Mouse (Mus musculus): ENCODE measurements at regions not wholly inside any gene's neighbourhood (a gene's known extent, or its start where the extent isn't known, plus 50 kb on each side); places are given as distances from the start of the nearest gene placed in this dataset.

- no peak for DNase-seq (ENCODE audit: low read depth, low spot score)
Measured at GRCm38 (mm10) chr15:96773656-96774055, 74.1 kb upstream of the Slc38a2 start.

DNA sequence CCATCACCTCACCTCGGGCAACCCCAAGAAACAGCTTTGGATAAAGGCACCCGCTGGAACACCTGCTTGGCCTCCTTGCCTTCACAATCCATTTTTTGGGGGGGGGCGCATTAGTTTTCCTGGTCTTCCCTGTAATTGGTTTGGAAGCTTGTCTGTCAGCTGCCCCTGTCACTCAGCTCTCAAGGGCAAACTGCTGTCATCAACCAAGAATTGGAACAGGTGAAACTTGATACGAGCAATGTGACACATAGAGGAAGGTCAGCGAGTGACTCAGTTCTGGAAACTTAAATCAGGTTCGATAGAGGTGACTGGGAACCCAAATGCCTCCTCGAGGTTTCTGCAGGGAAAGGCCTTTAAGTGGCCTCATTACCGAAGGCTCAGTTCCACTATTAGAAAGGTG is 73.2 kb upstream of the Slc38a2 start:
- no peak for DNase-seq (ENCODE audit: low read depth, low spot score)

DNA sequence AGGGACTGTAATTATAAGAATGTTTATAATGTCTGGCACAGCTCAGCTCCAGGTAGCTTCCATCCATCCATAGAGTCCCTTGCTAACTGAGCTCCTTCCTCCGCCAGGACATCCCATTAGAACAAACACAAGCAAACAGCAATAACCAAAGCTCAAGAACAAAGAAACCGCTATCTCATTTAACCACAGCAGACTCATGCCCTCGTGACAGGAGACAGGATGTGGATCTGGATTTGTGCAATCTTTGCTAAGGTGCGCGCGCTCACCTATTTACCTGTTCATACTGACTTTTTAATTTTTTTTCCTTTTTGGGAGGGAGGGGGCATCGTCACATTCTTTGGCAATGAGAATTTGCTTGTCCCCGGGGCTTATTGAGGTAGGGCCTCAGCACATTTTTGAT is 71.3 kb upstream of the Slc38a2 start:
- no peak for DNase-seq (ENCODE audit: low read depth, low spot score)

- DNase-seq (ENCODE audit: low read depth, low spot score), result no peak
Measured at GRCm38 (mm10) chr15:96770299-96770698, 70.8 kb upstream of the Slc38a2 start.

DNA sequence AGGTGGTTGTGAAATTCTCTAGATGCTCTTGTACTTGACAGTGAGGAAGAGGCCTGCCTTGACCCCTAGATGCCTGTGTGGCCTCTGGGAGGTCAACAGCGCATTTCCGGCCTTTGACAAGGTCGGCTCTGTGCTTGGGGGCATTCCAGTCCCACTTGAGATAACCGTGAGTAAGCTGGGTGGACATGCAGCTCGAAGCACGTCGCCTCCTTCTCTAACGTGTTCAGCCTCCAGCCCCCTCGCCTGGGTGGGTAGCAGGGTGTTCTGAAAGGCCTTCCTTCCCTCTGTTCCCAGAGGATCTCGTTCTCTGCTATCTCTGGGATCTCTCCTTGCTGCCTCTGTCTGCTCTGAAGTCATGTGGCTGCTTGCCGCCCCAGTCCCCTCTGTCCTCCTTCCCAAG is 70.2 kb upstream of the Slc38a2 start:
- DNase-seq (ENCODE audit: low read depth, low spot score), result no peak

DNA sequence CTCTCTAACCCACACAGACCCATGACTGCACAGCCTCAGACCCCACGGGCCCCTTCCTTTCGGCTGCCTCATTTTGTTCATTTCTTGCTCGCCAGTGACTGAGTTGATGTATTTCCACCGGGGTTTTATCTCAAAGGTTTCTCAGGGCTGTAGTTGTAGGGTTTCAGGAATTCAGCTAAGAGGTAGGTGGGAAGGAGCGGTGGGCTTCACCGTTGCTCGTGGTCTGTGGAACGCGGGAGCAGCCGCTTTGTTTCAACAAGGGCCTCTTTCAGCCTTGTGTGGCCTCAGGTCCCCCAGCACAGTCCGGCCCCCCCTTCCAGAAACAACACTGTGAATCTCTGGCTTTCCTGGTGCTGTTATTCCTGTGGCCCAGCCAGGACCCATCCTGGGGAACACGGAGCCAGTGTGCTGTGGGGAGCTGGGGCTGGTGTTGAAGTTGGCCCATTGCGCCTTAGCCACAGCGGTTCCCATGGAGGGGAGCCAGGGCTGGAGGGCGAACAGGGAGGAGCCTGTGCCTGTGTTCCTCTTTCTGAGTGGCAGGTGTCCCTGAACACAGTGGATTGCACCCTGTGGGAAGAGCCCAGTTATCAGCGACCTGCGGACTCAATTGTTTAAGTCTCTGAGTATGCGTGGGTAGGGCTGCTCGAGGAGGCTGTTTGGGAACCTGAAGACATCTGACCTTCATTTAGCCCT is 68.9 kb upstream of the Slc38a2 start:
- DNase-seq (ENCODE audit: low read depth, low spot score), result peak; percentile 25

DNA sequence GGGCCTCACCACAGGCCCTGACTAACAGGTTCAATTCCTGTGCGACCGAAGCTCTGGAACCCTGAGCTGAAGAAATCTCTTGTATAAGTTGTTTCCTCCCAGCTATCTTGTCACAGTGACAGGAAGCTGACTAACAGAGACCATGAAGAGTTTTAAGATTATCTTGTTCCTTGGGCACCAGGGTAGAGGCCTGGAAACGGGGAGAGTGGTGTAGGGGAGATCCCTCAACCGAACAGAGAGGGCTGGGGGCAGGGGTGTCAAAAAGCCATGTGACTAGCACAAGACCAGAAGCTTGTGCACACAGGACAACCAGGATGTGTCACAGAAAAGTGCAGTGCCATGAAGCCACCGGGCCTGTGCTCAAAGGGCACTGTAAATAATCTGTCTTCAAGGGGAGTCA is 67.7 kb upstream of the Slc38a2 start:
- no peak for DNase-seq (ENCODE audit: low read depth, low spot score)

DNA sequence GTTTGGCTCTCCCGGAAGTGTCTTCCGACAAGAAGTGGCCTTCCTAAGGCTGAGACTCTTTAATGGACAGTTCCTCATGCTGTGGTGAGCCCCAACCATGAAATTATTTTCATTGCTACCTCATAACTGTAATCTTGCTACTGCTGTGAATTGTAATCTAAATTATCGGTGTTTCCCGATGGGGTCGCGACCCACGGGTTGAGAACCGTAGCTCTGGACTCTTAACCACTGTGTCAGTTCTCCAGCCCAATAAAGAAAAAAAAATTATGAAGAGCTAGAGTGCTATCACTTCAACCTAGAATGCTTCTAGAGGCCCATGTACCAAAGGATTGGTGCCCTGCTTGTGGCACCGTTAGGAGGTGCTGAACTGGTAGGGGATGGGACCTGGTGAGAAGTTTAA is 66.7 kb upstream of the Slc38a2 start:
- no peak for DNase-seq (ENCODE audit: low read depth, low spot score)

- no peak for DNase-seq (ENCODE audit: low read depth, low spot score)
Measured at GRCm38 (mm10) chr15:96763611-96764010, 64.1 kb upstream of the Slc38a2 start.

- no peak for DNase-seq (ENCODE audit: low read depth, low spot score)
Measured at GRCm38 (mm10) chr15:96759078-96759995, 59.8 kb upstream of the Slc38a2 start.

DNA sequence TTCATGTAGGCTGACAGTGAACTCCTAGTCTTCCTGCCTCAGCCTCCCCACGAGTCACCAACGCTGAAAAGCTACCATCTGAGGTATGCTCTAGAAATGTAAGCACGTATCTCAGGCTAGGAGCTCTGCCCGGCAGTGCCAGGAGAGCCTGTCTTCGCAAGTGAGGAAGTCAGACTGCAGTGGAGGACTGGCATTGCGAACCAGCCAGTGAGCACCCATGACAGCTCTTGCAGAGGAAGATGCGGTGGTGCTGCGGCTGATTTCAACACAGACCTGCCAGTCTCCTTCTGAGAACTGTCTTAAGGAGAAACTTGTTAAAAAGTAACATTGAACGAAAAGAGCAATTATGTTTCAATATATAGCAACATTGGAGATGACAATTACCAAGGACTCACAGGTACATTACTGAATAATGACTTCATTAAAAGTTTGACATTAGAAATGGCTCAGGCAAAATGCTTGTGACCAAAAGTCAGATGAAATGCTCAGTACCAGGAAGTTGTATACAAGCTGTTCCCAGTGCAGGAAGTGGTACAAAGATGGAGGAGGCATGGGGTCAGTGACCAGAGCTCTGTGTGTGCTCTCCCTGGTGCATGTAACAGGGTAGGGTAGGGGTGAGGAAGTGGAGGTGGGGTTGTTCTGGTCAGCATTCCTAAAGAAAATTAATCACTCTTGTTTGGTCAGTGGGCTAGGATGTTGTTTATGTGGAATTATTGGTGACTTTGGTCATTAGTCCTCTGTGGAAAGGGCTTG is 58.1 kb upstream of the Slc38a2 start:
- no peak for DNase-seq (ENCODE audit: low read depth, low spot score)

DNA sequence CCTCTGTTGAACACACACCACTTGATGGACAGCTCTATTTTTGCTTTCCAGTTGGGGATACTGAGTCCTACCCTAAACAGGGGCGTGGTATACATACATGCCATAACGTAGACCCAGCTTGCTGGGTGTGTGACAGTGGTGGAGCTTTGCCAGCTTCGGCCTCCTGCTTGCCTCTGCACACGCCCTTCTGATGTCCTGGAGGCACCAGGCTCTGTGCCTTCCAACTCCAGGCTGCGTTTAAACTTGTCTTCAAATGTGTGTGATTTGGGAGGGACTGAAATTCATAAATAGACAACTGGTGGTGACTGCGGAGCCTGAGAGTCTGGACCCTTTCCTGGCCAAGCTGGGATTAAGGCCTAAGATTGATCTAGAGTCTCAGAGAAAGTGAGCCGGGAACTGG is 56.9 kb upstream of the Slc38a2 start:
- DNase-seq (ENCODE audit: low read depth, low spot score), result no peak

DNA sequence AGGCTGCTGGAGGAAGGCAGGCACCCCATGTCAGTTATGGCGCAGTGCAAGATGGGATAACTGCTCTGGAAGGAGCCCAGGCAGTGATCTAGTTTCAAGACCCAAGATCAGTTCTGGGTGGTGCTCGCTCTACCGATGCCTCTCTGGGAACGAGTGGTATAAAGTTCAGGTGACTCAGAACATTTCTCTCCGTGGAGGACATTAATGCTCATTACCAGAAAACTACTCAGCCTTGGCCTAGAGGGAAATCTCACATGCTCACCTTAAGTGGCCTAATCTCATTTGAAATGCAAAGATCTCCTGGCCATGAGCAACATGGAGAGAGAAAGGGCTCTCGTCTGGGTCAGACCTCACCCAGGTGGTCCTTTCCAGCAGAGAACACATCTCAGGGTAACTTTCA is 56.4 kb upstream of the Slc38a2 start:
- no peak for DNase-seq (ENCODE audit: low read depth, low spot score)

DNA sequence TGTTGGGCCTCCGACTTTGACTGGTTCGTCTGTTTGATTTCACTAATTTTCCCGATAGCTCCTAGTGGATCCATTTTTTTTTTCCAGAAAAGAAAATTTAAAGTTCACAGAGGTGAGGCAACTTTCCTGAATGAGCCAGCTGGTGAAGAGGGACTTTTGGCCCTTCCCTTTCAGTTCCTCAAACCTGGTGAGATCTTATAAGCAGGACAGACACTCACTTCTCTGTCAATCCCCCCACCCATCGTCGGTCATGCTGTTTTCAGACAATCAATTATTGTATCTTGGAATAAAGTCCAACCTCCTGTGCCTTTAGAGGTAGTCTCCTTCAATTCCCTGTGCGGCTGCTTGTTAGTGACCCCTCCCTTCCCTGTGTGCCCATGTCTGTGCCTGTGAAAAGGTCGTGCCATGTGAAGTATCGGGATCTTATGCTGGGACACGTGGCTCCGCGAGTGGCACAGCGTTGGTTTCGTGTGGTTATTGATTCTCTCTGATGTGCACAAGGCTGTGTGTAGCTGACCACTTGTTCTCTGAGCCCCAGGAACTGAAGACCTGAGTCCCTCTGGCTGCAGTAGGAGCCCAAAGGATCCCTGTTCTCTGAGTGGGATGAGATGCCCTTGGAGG is 55.9 kb upstream of the Slc38a2 start:
- DNase-seq (ENCODE audit: low read depth, low spot score), result no peak

DNA sequence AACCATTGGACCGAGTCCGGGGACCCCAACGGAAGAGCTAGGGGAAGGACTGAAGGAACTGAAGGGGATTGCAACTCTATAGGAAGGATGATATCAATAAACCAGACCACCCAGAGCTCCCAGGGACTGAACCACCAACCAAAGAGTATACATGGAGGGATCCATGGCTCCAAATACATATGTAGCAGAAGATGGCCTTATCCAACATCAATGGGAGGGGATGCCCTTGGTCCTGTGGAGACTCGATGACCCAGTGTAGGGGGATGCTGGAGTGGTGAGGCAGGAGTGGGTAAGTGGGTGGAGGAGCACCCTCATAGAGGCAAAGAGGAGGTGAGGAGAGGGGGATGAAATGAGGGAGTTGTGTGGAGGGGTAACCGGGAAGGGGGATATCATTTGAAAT is 54.5 kb upstream of the Slc38a2 start:
- no peak for DNase-seq (ENCODE audit: low read depth, low spot score)

DNA sequence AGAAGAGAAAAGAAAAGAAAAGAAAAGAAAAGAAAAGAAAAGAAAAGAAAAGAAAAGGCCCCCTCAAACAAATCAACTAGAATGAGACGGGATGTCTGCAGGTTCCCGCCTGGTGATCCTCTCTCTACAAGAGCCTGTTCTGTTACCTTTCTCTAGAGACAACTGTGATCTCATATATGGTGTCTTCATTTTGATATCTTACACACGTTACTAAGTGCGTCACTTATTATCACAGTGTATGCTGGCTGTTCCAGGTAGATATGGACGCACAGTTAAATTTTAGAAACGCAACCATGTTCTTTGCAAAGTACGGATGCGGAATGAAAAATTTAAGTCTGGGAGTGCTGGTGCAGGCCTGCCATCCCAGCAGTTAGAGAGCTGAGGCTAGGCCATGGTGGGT is 53.2 kb upstream of the Slc38a2 start:
- no peak for DNase-seq (ENCODE audit: low read depth, low spot score)

GRCm38 (mm10) chr15:96752062-96752358 is 52.5 kb upstream of the Slc38a2 start:
- DNase-seq (ENCODE audit: low read depth, low spot score), result no peak

GRCm38 (mm10) chr15:96751243-96752061 is 51.9 kb upstream of the Slc38a2 start:
- DNase-seq (ENCODE audit: low read depth, low spot score), result no peak

GRCm38 (mm10) chr15:96749534-96750256 is 50.2 kb upstream of the Slc38a2 start:
- DNase-seq (ENCODE audit: low read depth, low spot score), result no peak

All from ES-CJ7 (cell line).